Mouse (Mus musculus): ENCODE measurements around the gene Onecut3. TPM values are rescaled to one million over a fixed set of nuclear protein-coding genes. Genes with fewer than 3 reads are reported as not detected.

Onecut3 gene
- not detected in 2 replicates for polyA plus RNA-seq (2011; ENCODE audit: insufficient read depth, insufficient read length, low replicate concordance, missing spikeins)

GRCm38 (mm10) chr10:80494732-80495131 lies at the start of gene Onecut3:
Onecut3 (plus strand) TSS chr10:80494835.
- Histone ChIP-seq H3K27ac (ENCODE audit: control insufficient read depth, insufficient read depth, low read depth, low read length, poor library complexity) (no peak within 1 kb of the TSS; the same call in 1 of the 2 replicates), H3K4me3 (replicated peaks; ENCODE audit: control insufficient read depth, low read depth, low read length) (no peak within 1 kb of the TSS), H3K4me1 (ENCODE audit: control insufficient read depth, insufficient read depth, low read length) (no peaks in the 10 kb centered on the region)
- TF ChIP-seq CTCF (IDR thresholded peaks at IDR 0.05; ENCODE audit: control insufficient read depth, insufficient read depth, low read length) (no peak), POLR2A (IDR thresholded peaks at IDR 0.05; ENCODE audit: borderline replicate concordance, control insufficient read depth, low read depth, low read length) (no peak)
- WGBS = 2% methylated on average over 42 of the region's 42 CpGs

GRCm38 (mm10) chr10:80445052-80445451 lies 49.6 kb upstream of the Onecut3 start:
- no peak for TF ChIP-seq CTCF (IDR thresholded peaks at IDR 0.05; ENCODE audit: control insufficient read depth, insufficient read depth, low read length)
- no peak for TF ChIP-seq POLR2A (IDR thresholded peaks at IDR 0.05; ENCODE audit: borderline replicate concordance, control insufficient read depth, low read depth, low read length)
- Histone ChIP-seq H3K4me1 (ENCODE audit: control insufficient read depth, insufficient read depth, low read length) (peaks cover 2% of the 10 kb centered on the region; the same call in 1 of the 2 replicates), H3K4me3 (replicated peaks; ENCODE audit: control insufficient read depth, low read depth, low read length) (no peak overlapping the region), H3K27ac (ENCODE audit: control insufficient read depth, insufficient read depth, low read depth, low read length, poor library complexity) (no peak overlapping the region)
- WGBS = 69% methylated on average over 1 of the region's 1 CpGs

- Histone ChIP-seq H3K4me3 (replicated peaks; ENCODE audit: control insufficient read depth, low read depth, low read length) (no peak overlapping the region), H3K4me1 (ENCODE audit: control insufficient read depth, insufficient read depth, low read length) (peaks cover 2% of the 10 kb centered on the region; the same call in 1 of the 2 replicates), H3K27ac (ENCODE audit: control insufficient read depth, insufficient read depth, low read depth, low read length, poor library complexity) (no peak overlapping the region)
- TF ChIP-seq CTCF (IDR thresholded peaks at IDR 0.05; ENCODE audit: control insufficient read depth, insufficient read depth, low read length) (peak; percentile 97), POLR2A (IDR thresholded peaks at IDR 0.05; ENCODE audit: borderline replicate concordance, control insufficient read depth, low read depth, low read length) (peak; percentile 39; the same call in 1 of the 2 replicates)
- 10% methylated on average over 26 of the region's 26 CpGs for WGBS
These were observed 48.6 kb upstream of the Onecut3 start for GRCm38 (mm10) chr10:80445898-80446601.

- peaks cover 2% of the 10 kb centered on the region; the same call in 1 of the 2 replicates for H3K4me1 ChIP-seq (ENCODE audit: control insufficient read depth, insufficient read depth, low read length)
- no peak overlapping the region for H3K27ac ChIP-seq (ENCODE audit: control insufficient read depth, insufficient read depth, low read depth, low read length, poor library complexity)
- H3K4me3 ChIP-seq (replicated peaks; ENCODE audit: control insufficient read depth, low read depth, low read length) = no peak overlapping the region
- TF ChIP-seq POLR2A (IDR thresholded peaks at IDR 0.05; ENCODE audit: borderline replicate concordance, control insufficient read depth, low read depth, low read length) = no peak
- no peak for TF ChIP-seq CTCF (IDR thresholded peaks at IDR 0.05; ENCODE audit: control insufficient read depth, insufficient read depth, low read length)
- 40% methylated on average over 6 of the region's 6 CpGs for WGBS
These were observed 44.0 kb upstream of the Onecut3 start for GRCm38 (mm10) chr10:80450599-80450998.

- no peaks in the 10 kb centered on the region for H3K4me1 ChIP-seq (ENCODE audit: control insufficient read depth, insufficient read depth, low read length)
- 82% methylated on average over 10 of the region's 10 CpGs for WGBS
- H3K4me3 ChIP-seq (replicated peaks; ENCODE audit: control insufficient read depth, low read depth, low read length) = no peak overlapping the region
- H3K27ac ChIP-seq (ENCODE audit: control insufficient read depth, insufficient read depth, low read depth, low read length, poor library complexity) = no peak overlapping the region
- TF ChIP-seq POLR2A (IDR thresholded peaks at IDR 0.05; ENCODE audit: borderline replicate concordance, control insufficient read depth, low read depth, low read length) (no peak), CTCF (IDR thresholded peaks at IDR 0.05; ENCODE audit: control insufficient read depth, insufficient read depth, low read length) (no peak)
These were observed 41.0 kb upstream of the Onecut3 start for GRCm38 (mm10) chr10:80453601-80454000.

- TF ChIP-seq POLR2A (IDR thresholded peaks at IDR 0.05; ENCODE audit: borderline replicate concordance, control insufficient read depth, low read depth, low read length) = no peak
- no peak for TF ChIP-seq CTCF (IDR thresholded peaks at IDR 0.05; ENCODE audit: control insufficient read depth, insufficient read depth, low read length)
- WGBS = 87% methylated on average over 5 of the region's 5 CpGs
- H3K4me1 ChIP-seq (ENCODE audit: control insufficient read depth, insufficient read depth, low read length) = no peaks in the 10 kb centered on the region
- no peak overlapping the region for H3K27ac ChIP-seq (ENCODE audit: control insufficient read depth, insufficient read depth, low read depth, low read length, poor library complexity)
- no peak overlapping the region for H3K4me3 ChIP-seq (replicated peaks; ENCODE audit: control insufficient read depth, low read depth, low read length)
These were observed 39.9 kb upstream of the Onecut3 start for GRCm38 (mm10) chr10:80454781-80455180.

GRCm38 (mm10) chr10:80455697-80456096 lies 38.9 kb upstream of the Onecut3 start:
- H3K27ac ChIP-seq (ENCODE audit: control insufficient read depth, insufficient read depth, low read depth, low read length, poor library complexity) = no peak overlapping the region
- no peak for TF ChIP-seq POLR2A (IDR thresholded peaks at IDR 0.05; ENCODE audit: borderline replicate concordance, control insufficient read depth, low read depth, low read length)
- no peak for TF ChIP-seq CTCF (IDR thresholded peaks at IDR 0.05; ENCODE audit: control insufficient read depth, insufficient read depth, low read length)
- 66% methylated on average over 5 of the region's 5 CpGs for WGBS
- no peaks in the 10 kb centered on the region for H3K4me1 ChIP-seq (ENCODE audit: control insufficient read depth, insufficient read depth, low read length)
- no peak overlapping the region for H3K4me3 ChIP-seq (replicated peaks; ENCODE audit: control insufficient read depth, low read depth, low read length)

GRCm38 (mm10) chr10:80459236-80459635 lies 35.4 kb upstream of the Onecut3 start:
- 74% methylated on average over 10 of the region's 10 CpGs for WGBS
- H3K4me1 ChIP-seq (ENCODE audit: control insufficient read depth, insufficient read depth, low read length) = no peaks in the 10 kb centered on the region
- TF ChIP-seq POLR2A (IDR thresholded peaks at IDR 0.05; ENCODE audit: borderline replicate concordance, control insufficient read depth, low read depth, low read length) (no peak), CTCF (IDR thresholded peaks at IDR 0.05; ENCODE audit: control insufficient read depth, insufficient read depth, low read length) (no peak)
- H3K4me3 ChIP-seq (replicated peaks; ENCODE audit: control insufficient read depth, low read depth, low read length) = no peak overlapping the region
- H3K27ac ChIP-seq (ENCODE audit: control insufficient read depth, insufficient read depth, low read depth, low read length, poor library complexity) = no peak overlapping the region

Data from bone marrow, adult 2 months (tissue).